Mouse (Mus musculus) small intestine, adult 2 months (tissue): Measurements from ENCODE around the gene Mrpl44. TPM values are rescaled to one million over a fixed set of nuclear protein-coding genes. Genes with fewer than 3 reads are reported as not detected.

Experiments
- H3K27ac ChIP-seq: fragments of 200-500 bp; 2 replicates; pipeline ENCODE4 v1.5.1; 2012; ENCODE audit warnings: low read depth, low read length, control low read depth, inconsistent platforms; ENCODE audit not compliant: insufficient read depth
- H3K27me3 ChIP-seq: fragments of 200-500 bp; 2 replicates; pipeline ENCODE4 v1.6.1; 2012; ENCODE audit warnings: mild to moderate bottlenecking, moderate library complexity, low read length, inconsistent platforms; ENCODE audit not compliant: control insufficient read depth, insufficient read depth
- H3K36me3 ChIP-seq: fragments of 200-500 bp; 2 replicates; pipeline ENCODE4 v1.6.1; 2012; ENCODE audit warnings: mild to moderate bottlenecking, low read length, control low read depth, inconsistent platforms; ENCODE audit not compliant: control insufficient read depth, insufficient read depth
- H3K4me1 ChIP-seq: fragments of 200-500 bp; 2 replicates; pipeline ENCODE4 v1.6.1; 2012; ENCODE audit warnings: low read length, inconsistent platforms, mixed read lengths; ENCODE audit not compliant: control insufficient read depth, insufficient read depth, insufficient read length
- H3K4me3 ChIP-seq: fragments of 200-500 bp; 2 replicates; pipeline ENCODE4 v1.5.1; 2012; ENCODE audit warnings: low read depth, mild to moderate bottlenecking, control low read depth, inconsistent platforms, low read length, moderate library complexity
- CTCF ChIP-seq: fragments of 200-500 bp; IDR thresholded peaks from 2 replicates; pipeline ENCODE4 v1.5.1; 2012; ENCODE audit warnings: low read depth, mild to moderate bottlenecking, control low read depth, inconsistent platforms, low read length, moderate library complexity, mixed read lengths; ENCODE audit not compliant: insufficient replicate concordance, insufficient read length; ENCODE audit errors: extremely low read depth
- POLR2A ChIP-seq: fragments of 200-500 bp; IDR thresholded peaks from 2 replicates; pipeline ENCODE4 v1.6.1; 2012; ENCODE audit warnings: low read depth, mild to moderate bottlenecking, control low read depth, inconsistent platforms, low read length, moderate library complexity
- WGBS: fragments of 180-500 bp; shearing (Covaris S2); methylation state at CpG from one replicate; pipeline ENCODE4 v1.1.7; 2018; 5-methylcytosine and 5-hydroxymethylcytosine counted together
- polyA plus RNA-seq: library from polyadenylated mRNA; depleted of rRNA; stranded (reverse); fragments of >200 nt; gene quantifications from 2 replicates; pipeline ENCODE4 v1.2.3, GENCODE M21; 2012; rRNA removed

Mrpl44 gene
- polyA plus RNA-seq: 4.5 and 4.9 TPM in 2 replicates

- H3K27ac ChIP-seq: peak within 1 kb of the TSS; percentile 63
- H3K27me3 ChIP-seq: no peaks in the 10 kb centered on the region
- WGBS: under 1% methylated on average over 38 of the region's 38 CpGs
- H3K4me1 ChIP-seq: no peaks in the 10 kb centered on the region
- TF ChIP-seq CTCF: peak; percentile 19; the same call in 1 of the 2 replicates
- peak; percentile 57; the same call in 1 of the 2 replicates for TF ChIP-seq POLR2A
- peak within 1 kb of the TSS; percentile 73 for H3K4me3 ChIP-seq
- peaks cover 24% of the 10 kb centered on the region for H3K36me3 ChIP-seq
Observed at GRCm38 (mm10) chr1:79775927-79776458, at the start of gene Mrpl44, which contains the start of gene Wdfy1. Gene Mrpl44 (plus strand): TSS chr1:79776018. Gene Wdfy1 (minus strand): TSS chr1:79776143.

DNA sequence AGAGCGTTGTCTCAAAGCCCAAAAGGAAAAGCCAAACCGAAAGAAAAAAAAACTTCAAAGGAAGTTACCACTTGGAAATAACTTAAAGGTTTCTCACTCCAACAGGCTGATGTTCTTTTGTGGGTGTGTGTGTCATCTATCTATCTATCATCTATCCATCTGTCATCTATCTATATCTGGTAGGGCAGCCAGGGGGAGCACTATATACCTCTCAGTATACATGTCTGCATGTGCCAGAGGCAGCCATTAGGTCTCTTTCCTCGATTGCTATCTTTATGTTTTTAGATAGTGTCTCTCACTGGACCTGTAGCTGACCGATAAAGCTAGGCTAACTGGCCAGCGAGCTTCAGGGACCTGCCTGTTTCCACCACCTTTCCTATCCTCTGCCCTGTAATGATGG, 41.0 kb upstream of the Mrpl44 start:
- TF ChIP-seq POLR2A: no peak
- Histone ChIP-seq H3K27me3 (no peaks in the 10 kb centered on the region), H3K4me1 (no peaks in the 10 kb centered on the region), H3K27ac (no peak overlapping the region), H3K4me3 (no peak overlapping the region), H3K36me3 (peaks cover 23% of the 10 kb centered on the region)
- 77% methylated on average over 5 of the region's 5 CpGs for WGBS

DNA sequence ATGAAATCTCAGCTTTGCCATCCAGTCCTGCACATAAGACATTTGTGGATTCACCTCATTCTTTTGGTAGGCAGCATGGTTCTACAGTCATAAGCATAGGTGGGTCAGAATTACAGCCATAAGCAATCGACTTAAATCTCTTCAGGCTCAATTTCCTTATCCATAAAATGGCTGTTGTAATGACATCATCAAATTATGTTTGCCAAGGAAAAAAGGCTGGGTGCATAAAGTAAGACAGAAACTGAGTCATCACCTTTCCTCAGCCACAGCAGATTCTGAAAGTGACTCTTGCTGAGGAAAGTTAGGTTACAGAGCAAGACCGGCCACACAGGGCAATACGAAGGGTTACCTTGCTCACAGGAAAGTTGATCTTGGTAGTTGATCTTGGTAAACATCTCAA, 39.4 kb upstream of the Mrpl44 start:
- H3K36me3 ChIP-seq: peaks cover 24% of the 10 kb centered on the region
- no peak for TF ChIP-seq POLR2A
- no peak for TF ChIP-seq CTCF
- no peak overlapping the region for H3K27ac ChIP-seq
- WGBS: 72% methylated on average over 3 of the region's 3 CpGs
- no peak overlapping the region for H3K4me3 ChIP-seq
- H3K4me1 ChIP-seq: peaks cover 4% of the 10 kb centered on the region; the same call in 1 of the 2 replicates
- H3K27me3 ChIP-seq: no peaks in the 10 kb centered on the region

GRCm38 (mm10) chr1:79739726-79740125, 36.1 kb upstream of the Mrpl44 start:
- H3K27me3 ChIP-seq: no peaks in the 10 kb centered on the region
- TF ChIP-seq POLR2A: no peak
- TF ChIP-seq CTCF: no peak
- no peak overlapping the region for H3K4me3 ChIP-seq
- 95% methylated on average over 2 of the region's 2 CpGs for WGBS
- no peak overlapping the region for H3K27ac ChIP-seq
- peaks cover 4% of the 10 kb centered on the region; the same call in 1 of the 2 replicates for H3K4me1 ChIP-seq
- peaks cover 18% of the 10 kb centered on the region for H3K36me3 ChIP-seq

DNA sequence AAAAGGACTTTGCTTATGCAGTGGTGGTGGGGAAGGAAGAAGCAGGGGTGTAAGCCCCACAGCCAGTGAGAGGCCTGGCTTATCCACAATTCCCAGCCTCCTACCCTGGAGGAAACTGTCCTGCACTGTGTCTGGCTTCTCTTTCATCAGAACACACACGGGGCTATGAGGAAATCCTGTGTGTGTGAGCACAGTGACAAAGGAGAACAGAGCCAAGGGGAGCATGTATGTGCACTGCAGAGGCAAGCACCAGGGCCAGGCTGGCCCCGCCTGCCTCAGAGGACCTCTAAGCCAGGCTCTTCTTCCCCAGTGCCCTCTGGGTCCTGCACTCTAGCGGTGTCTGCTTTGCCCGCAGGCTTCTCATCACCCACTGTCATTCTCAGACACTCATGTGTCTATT, 34.8 kb upstream of the Mrpl44 start:
- TF ChIP-seq CTCF: no peak
- no peak for TF ChIP-seq POLR2A
- no peaks in the 10 kb centered on the region for H3K27me3 ChIP-seq
- no peak overlapping the region for H3K4me3 ChIP-seq
- peaks cover 4% of the 10 kb centered on the region; the same call in 1 of the 2 replicates for H3K4me1 ChIP-seq
- WGBS: 71% methylated on average over 4 of the region's 4 CpGs
- H3K36me3 ChIP-seq: peaks cover 18% of the 10 kb centered on the region
- H3K27ac ChIP-seq: no peak overlapping the region

DNA sequence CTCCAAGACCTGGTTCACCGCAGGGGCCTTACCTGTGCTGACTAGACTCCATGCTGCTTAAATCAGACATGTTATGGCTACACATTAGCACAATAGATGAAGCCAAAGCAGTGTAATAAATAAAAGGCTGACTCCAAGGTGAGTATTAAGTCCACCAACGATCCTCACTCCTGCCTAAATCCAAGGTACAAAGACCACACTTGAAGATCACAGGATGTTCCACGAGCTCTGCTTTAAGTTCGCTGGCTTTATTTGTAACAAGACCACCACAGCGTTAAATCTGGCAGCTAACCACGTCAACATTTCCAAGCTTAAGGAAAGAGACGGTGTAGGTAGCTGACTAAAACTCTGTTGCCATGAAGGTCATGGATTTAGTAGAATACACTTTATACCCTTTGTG, 32.9 kb upstream of the Mrpl44 start:
- peaks cover 4% of the 10 kb centered on the region; the same call in 1 of the 2 replicates for H3K4me1 ChIP-seq
- H3K27me3 ChIP-seq: no peaks in the 10 kb centered on the region
- H3K36me3 ChIP-seq: peaks cover 17% of the 10 kb centered on the region
- 92% methylated on average over 7 of the region's 7 CpGs for WGBS
- no peak overlapping the region for H3K27ac ChIP-seq
- no peak overlapping the region for H3K4me3 ChIP-seq
- no peak for TF ChIP-seq CTCF
- TF ChIP-seq POLR2A: no peak

GRCm38 (mm10) chr1:79743385-79743784, 32.4 kb upstream of the Mrpl44 start:
- WGBS: 89% methylated on average over 1 of the region's 1 CpGs
- no peak overlapping the region for H3K4me3 ChIP-seq
- H3K27ac ChIP-seq: no peak overlapping the region
- no peak for TF ChIP-seq CTCF
- peaks cover 4% of the 10 kb centered on the region; the same call in 1 of the 2 replicates for H3K4me1 ChIP-seq
- H3K27me3 ChIP-seq: no peaks in the 10 kb centered on the region
- peaks cover 15% of the 10 kb centered on the region for H3K36me3 ChIP-seq

DNA sequence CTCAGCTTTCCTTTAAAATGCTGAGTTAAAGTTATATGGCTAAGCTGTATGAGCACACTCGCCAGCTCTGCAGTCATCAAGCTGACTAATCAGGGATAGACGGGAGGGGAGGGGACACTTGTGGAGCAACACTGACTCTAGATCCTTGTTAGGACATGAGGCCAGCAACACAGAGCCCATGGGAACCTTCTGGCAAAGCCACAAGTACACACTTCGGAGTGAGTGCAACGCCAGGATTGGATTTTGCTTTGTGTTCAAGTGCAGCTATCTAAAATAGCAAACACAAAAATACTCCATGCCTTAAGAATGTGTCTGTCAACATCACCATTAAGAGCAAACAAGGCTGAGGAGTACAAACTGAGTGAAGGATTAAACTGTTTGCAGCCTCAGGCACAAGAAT, 29.8 kb upstream of the Mrpl44 start:
- TF ChIP-seq CTCF (no peak), POLR2A (no peak)
- 59% methylated on average over 4 of the region's 4 CpGs for WGBS
- Histone ChIP-seq H3K27ac (peak overlapping the region; percentile 33), H3K4me3 (no peak overlapping the region), H3K36me3 (no peaks in the 10 kb centered on the region), H3K27me3 (no peaks in the 10 kb centered on the region), H3K4me1 (peaks cover 2% of the 10 kb centered on the region; the same call in 1 of the 2 replicates)
